Mouse (Mus musculus) liver, adult (tissue): ENCODE measurements around the gene Tomm20.

Source experiments
- GATA4 ChIP-seq: IDR thresholded peaks from 2 replicates; pipeline ENCODE4 v1.6.1; 2014; ENCODE audit warnings: mild to moderate bottlenecking, low read length; ENCODE audit not compliant: insufficient replicate concordance

Gene Tomm20

DNA sequence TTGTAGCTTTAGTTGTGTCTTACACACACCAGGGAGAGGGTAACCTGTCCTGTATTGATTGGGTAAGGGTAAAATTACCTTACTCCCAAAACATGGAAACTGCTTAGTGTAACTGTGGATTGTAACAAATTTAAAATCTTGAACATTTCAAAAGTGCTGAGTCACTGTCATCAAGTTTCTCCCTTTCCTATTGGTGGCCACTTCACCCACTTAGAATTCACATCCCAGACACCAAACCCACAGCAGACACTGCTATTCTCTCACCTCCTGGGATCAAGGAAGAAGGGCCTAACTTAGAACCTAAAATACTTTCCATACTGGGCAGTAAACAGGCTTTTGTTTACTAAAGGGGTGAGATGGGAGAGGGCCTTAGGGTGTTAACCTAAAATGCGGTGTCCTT, 13.4 kb downstream of the Tomm20 start:
- TF ChIP-seq GATA4 = no peak

DNA sequence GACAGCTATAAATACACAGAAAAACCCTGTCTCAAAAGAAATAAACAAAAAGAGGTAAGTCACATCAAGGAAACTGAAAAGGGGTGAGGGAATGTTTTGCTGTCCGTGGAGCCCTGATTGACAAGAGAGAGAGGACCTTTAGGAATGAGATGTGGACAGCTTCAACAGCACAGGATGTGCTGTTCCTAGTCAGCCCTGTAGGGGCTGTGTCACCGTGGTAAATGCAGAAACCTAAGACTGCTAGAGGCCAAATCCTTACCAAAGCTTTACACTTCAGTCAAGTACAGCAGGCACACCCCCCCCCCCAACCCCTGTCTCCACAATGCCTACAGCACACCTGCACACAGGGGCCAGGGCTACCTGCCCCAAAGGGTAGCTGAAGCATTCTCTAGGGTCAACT, 13.9 kb downstream of the Tomm20 start:
- no peak for TF ChIP-seq GATA4

DNA sequence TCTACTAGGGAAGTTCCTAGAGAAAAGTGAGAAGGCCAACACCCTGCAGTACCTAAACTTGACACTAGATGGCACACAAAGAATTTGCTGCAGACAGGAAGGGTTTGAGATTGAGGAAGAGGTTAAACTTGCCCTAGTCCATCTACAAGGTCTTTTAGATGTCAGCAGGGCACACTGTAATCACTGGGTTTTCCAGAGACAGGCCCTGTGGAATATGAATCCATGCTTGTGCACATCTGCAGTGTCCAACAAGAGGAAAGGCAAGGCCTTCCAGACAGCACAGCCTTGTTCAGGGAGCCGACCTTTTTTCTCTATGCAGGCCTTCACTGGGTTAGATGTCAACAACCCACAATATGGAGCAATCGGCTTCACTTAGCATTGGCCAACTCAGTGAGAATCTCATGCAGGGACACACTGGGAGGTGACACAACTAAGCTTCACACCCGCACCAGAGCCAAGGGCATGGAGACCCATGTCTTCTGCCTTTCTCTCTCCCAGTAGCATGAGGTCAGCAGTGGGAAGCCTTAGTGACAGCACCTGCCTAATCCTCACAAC, 16.0 kb downstream of the Tomm20 start:
- no peak for TF ChIP-seq GATA4

DNA sequence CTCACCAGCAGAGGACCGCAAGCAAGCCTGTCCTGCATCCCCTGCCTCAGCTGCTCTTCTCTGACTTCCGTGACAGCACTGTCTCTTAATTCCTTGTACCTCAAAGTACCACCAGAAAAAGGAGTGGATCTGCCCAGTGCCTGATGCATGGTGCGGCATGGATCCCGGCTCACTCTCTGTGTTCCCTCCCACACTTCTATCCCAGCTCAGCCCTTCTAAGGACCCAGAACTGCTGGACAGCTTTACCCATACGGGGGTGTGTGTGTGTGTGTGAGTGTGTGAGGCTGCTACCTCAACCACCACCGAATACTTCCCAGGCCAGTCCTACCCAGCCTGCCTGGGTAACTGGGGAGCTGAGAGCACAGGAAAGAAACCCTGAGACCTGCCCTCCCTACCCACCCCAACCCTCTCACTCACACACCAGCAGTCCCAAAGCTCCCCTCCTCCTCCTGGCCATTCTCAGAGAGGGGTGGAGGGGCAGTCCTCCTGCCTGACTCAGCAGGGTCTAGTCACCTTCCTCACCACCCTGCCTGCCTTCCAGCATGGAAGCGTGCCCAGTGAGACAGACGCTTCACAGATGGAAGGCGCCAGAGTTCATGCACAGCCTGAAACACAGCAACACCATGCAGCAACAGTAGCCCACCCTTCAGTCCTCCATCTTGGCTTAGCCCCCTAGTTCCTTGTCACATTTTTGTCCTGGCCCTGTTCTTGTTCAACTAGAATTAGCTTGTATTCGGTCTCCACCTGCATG, 16.7 kb downstream of the Tomm20 start:
- no peak for TF ChIP-seq GATA4

DNA sequence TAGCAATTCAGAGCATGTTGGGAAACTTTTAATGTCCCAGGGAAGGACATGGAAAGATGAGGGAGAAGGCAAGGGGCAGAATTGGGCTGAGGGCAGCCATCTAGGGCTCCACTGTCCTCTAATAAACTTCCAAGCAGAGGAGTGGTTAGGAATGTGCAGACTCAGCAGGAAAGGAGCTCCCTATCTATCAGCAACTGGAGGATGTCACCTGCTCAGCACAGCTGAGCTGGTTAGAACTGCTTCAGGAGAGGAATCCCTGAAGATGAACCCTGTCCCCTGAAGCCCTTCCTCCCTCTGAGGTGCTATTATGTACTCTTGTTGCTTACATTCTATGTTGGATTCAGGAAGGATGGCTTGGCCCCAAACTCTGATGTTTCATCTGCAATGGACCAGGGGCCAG, 17.6 kb downstream of the Tomm20 start:
- TF ChIP-seq GATA4 = no peak

DNA sequence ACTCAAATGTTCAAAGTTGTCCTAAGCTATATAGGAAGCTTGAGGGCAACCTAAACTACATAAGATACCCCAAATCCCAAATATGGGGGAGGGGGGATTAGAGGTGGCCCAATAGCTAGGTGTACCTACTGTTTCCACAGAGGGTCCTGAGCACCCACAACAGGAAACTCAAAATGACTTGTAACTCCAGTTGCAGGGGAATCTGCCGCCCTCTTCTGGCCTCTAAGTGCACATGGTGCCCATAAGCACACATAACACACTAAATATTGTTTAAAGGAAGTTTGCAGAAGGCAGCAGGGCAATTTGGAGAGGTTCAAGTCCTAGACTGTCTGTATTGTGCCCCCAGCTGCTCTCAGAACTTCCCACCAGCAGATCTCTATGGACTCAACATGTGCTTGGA, 18.6 kb downstream of the Tomm20 start:
- TF ChIP-seq GATA4 = no peak

DNA sequence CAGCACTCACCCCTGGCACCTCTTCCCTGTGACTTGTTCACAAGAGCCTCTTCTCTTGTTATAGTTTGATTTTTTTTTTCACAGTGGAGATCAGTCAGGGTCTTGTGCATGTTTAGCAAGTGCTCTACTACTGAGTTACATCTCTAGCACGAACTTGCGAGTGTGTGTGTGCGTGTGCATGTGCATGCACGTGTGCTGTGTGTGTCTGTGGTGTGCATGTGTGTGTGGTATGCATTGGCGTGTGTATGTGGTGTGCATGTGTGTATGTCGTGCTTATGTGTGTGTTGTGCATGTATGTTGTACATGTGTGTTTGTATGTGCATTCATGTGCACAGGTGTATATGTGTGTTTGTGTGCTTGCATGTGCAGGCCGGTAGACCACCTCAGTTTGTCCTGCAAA, 22.7 kb downstream of the Tomm20 start:
- no peak for TF ChIP-seq GATA4

DNA sequence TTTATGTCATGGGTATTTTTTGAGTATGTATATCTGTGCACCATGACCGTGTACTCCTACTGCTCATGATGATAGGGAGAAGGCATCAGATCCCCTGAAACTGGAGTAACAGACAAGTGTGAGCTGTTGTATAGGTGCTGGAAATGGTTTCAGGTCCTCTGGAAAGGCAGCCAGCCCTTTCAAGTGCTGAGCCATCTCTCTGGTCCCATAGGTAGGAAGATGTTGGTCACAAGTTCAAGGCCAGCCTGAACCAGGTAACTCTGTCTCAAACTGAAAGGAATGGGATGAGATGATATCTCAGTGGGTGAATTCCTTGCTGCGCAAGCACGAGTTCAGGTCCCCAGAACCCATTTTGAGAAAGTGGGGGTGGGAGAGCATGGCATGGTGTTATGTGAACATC, 24.2 kb downstream of the Tomm20 start:
- TF ChIP-seq GATA4 = no peak

DNA sequence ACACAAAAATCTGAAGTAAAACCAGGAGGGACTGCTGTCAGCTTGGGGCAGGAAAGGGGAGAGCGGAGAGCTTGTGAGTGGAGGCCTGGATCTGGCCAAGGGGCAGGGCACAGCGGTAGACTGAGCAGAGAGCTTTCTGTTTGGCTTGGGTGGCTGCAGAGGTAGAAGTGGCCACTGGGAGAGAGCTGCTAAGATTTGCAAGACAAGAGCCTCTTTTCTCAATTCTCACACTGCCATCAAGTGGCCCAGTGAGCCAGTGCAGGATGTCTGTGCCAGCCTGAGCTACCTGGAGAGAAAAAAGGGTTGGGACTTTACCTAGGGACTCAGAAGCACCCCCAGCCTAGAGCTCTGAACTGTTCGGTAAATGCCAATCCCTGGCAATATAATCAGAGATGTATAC, 24.8 kb downstream of the Tomm20 start:
- no peak for TF ChIP-seq GATA4

DNA sequence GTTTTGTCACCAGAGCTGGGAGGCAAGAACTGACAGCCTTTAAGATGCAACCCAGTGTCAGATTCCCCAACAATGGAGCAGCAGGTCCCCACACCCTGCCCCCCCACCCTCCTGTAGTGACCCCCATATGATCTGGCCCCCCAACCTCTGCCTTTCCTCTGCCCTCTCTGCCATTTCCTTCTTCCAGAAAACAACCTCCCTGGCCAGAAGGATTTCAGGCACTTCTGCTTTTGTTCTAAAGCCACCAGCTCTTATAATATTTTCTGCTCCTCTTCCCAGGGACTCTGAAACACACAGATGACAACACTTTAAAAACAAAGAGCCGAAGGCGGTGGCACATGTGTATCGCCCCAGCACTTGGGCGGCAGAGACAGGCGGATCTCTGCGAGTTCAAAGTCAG, 25.3 kb downstream of the Tomm20 start:
- no peak for TF ChIP-seq GATA4

DNA sequence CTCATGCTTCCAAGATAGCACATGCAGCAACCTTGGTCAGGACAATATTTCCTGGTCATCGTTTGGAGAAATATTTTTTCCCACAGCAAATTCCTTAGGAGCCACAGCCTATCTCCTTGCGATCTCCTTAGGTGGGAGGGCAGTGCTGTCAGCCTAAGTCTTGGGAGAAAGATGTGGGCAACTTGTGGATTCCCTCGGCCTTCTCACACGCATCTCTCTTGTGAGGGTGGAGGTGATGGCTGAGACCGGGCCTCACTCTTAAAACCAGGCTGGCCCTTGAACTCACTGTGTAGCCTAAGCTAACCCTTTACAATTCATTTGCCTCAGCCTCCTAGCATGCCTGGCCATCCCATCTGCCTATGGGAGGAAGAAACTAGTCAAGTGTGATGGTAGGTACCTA, 25.9 kb downstream of the Tomm20 start:
- TF ChIP-seq GATA4 = no peak

DNA sequence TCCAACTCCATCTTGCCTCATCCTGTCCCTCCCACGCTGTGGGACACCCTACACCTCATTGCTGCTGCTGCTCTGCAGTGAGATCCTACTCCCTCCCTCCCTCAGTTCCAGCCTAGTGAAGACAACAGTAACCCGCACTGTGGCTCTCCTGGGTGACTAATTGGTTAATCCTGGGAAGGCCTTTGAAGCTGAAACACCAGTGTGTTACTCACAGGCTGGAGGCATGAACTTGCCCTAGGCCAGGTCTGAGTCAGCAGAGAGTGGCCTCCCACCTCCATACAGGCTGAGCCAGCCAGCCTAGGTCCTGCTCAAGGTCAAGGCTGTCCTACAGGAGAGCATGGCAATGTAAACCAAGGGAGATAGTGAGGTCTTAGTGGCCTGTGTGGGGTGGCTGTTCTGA, 26.4 kb downstream of the Tomm20 start:
- TF ChIP-seq GATA4 = no peak

DNA sequence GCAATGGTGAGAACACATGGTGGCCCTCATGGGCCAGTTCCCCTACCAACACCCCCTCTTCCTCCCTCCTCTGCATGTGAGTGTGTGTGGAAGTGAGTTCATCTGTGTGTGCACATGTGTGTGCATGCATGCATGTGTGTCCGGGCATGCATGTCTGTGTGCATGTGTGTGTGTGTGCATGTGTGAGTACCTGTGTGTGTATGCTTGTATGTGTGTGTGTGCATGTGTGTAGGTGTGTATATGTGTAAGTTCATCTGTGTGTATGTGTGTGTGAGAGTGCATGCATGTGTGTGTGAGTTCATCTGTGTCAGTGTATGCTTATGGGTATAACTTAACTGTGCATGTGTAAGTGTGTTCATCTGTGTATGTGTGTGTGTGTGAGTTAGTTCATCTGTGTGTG, 27.3 kb downstream of the Tomm20 start:
- TF ChIP-seq GATA4 = no peak

DNA sequence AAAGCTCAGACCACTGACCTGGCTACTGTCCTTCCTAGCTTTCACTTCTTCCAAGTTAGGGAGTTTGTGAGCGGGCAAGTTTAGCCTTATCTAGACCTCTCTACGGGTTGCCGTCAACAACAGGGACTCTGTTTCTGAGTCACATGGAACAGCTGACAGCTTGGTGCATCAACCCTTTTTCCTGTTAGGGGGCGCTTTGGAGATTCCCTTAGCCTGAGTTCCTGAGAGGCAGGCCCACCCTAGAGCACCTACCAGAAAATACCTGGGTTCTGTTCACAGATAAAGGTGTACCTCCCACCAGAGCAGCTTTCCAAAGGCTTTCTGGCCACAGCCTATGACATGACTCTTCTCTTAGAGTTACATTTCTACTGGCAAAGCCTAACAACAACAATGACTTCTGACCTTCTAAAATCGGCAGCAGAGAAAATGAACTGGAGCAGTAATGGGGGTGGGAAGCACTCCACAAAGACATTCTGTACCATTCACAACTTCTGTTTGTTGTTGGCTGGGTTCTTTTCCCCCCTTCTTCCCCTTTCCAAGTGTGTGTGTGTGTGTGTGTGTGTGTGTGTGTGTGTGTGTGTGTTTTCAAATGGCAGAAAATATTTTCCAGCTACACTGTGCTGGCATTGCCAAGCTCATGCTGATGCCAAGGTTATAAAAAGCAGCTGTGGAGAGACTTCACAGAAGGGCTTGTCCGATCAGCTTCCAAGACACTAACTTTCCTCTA, 28.3 kb downstream of the Tomm20 start:
- TF ChIP-seq GATA4 = no peak

DNA sequence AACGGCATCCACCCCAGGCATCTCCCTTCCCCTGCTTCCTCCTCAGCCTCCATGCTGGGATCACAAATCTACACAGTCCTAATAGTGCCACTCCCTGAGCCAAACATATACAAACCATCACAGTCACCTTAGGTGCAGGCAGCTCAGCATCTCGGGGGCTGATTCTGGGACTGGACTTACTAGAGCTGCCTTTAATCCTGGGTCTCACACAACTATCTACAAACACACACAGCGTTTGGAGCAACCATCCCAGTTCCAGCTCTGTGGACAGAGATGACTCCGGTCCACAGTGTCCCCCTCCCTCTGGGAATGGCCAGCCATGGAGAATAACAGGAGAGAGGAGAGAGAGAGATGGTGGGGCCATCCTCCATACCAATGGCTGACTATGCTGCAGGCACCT, 29.0 kb downstream of the Tomm20 start:
- TF ChIP-seq GATA4 = no peak

DNA sequence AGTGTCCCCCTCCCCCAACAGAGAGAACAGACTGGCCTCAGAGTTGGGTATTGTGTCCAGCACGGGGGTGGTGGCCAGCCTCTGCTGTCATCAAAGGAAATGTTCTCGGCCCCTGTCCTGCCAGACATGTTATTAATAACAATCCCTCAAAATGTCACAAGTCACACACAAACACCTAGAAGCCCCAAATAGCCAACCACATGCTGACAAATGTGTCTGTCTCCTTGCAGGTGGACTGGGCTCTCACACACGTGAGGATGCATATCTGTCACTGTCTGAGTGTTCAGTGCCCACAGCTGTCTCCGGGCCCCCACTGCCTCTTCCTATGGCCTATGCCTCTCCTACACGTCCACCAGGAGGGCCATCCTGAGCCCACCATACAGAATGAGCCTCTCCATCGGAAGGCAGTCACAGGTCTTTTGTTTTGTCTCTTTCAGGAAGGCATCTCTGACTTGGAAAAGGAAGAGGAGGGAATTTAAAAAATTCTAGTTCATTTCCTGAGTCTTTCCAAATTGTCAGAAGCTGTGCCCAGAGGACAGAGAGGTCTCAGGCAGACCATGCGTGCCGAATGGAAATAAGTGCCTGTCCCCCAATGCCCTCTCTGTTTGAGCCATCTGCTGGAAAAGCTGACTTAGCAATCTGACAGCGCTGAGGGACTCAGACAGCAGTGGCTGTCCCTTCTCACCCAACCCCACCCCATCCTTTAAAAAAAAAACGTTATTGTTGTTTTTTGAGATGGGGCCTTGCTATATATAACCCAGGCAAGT, 30.9 kb downstream of the Tomm20 start:
- TF ChIP-seq GATA4 = no peak
